Mouse (Mus musculus) lung, postnatal 0 days (tissue): Measurements from ENCODE around the gene 2010111I01Rik. TPM values are rescaled to one million over a fixed set of nuclear protein-coding genes. Genes with fewer than 3 reads are reported as not detected.
"Not testable (repeated sequence)": the region's sequence is repeated elsewhere in the genome, so short reads cannot be mapped to it uniquely, and the experiment has no call there.

Experiments
- ATAC-seq: fragments of 200-750 bp; cut with Nextera tagmentation; 2 replicates; pipeline ENCODE4 v1.8.0; 2017; ENCODE audit warnings: moderate library complexity
- DNase-seq: peaks from one replicate; pipeline ENCODE4 v3.0.0-alpha.2; 2016; ENCODE audit warnings: low spot score
- H3K27ac ChIP-seq: fragments of 300-500 bp; sonication (generic); 2 replicates; pipeline ENCODE4 v1.5.1; 2014; ENCODE audit warnings: antibody characterized with exemption, mild to moderate bottlenecking, low read length, mixed read lengths
- H3K27me3 ChIP-seq: fragments of 300-500 bp; sonication (generic); replicated peaks from 2 replicates; pipeline ENCODE4 v1.6.1; 2014; ENCODE audit warnings: low read length, mixed read lengths; ENCODE audit not compliant: insufficient read depth
- H3K36me3 ChIP-seq: fragments of 300-500 bp; sonication (generic); 2 replicates; pipeline ENCODE4 v1.6.1; 2014; ENCODE audit warnings: low read length, mixed read lengths; ENCODE audit not compliant: insufficient read depth
- H3K4me1 ChIP-seq: fragments of 300-500 bp; sonication (generic); 2 replicates; pipeline ENCODE4 v1.6.1; 2014; ENCODE audit warnings: antibody characterized with exemption, low read depth, low read length, mixed read lengths; ENCODE audit not compliant: insufficient read depth
- H3K4me2 ChIP-seq: fragments of 300-500 bp; sonication (generic); replicated peaks from 2 replicates; pipeline ENCODE4 v1.6.1; 2014; ENCODE audit warnings: low read depth, mild to moderate bottlenecking, low read length, moderate library complexity, mixed read lengths
- H3K4me3 ChIP-seq: fragments of 300-500 bp; sonication (generic); 2 replicates; pipeline ENCODE4 v1.5.1; 2014; ENCODE audit warnings: low read depth, low read length
- H3K9ac ChIP-seq: fragments of 300-500 bp; sonication (generic); replicated peaks from 2 replicates; pipeline ENCODE4 v1.6.1; 2014; ENCODE audit warnings: low read depth, mild to moderate bottlenecking
- H3K9me3 ChIP-seq: fragments of 300-500 bp; sonication (generic); 2 replicates; pipeline ENCODE4 v1.6.1; 2016; ENCODE audit warnings: low read length, mixed read lengths
- CTCF ChIP-seq: IDR thresholded peaks from 2 replicates; pipeline ENCODE4 v1.5.1; 2016; ENCODE audit warnings: antibody characterized with exemption, mild to moderate bottlenecking
- EP300 ChIP-seq: IDR thresholded peaks from 2 replicates; pipeline ENCODE4 v1.6.1; 2016; ENCODE audit warnings: antibody characterized with exemption, mild to moderate bottlenecking, control low read depth
- WGBS: fragments of 180-500 bp; shearing (Covaris S2); extraction: QIAGEN DNeasy Blood & Tissue Kit; methylation state at CpG from one replicate; pipeline ENCODE4 v1.1.7; 2014; 5-methylcytosine and 5-hydroxymethylcytosine counted together
- polyA plus RNA-seq: library from polyadenylated mRNA; unstranded; fragments of >200 nt; fragmentation: Nextera tagmentation; extraction: Ambion mirVana; gene quantifications from 2 replicates; pipeline ENCODE4 v1.2.1, GENCODE M21; 2015

2010111I01Rik gene
- polyA plus RNA-seq, 1 experiment from 2014 or later: 130 TPM

DNA sequence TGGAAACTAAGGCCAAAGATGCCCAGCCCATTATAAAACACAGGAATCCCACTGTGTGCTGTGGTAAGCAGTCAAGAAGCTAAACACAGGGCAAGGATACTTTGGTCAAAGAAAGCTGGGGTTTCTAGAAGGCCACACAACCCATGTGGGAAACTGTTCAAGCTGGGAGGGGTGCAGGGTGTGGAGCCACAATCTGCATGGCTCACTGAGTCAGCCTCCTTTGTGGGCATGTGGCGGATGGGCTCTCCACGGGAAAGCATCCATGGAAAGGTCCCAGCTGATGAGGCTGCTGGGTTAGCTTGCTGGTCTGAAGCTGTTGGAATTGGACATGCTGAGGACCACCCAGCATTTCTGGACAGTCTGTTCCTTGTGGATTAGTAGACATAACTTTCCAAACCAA, 378.1 kb downstream of the 2010111I01Rik start:
- no peak overlapping the region for H3K4me3 ChIP-seq
- WGBS: 94% methylated on average over 2 of the region's 2 CpGs
- no peak for DNase-seq
- no peaks in the 10 kb centered on the region for H3K27me3 ChIP-seq
- peak; percentile 32; the same call in 1 of the 2 replicates for ATAC-seq
- no peak overlapping the region for H3K9ac ChIP-seq
- no peak overlapping the region for H3K4me2 ChIP-seq
- no peaks in the 10 kb centered on the region for H3K9me3 ChIP-seq
- TF ChIP-seq EP300 (no peak), CTCF (no peak)
- H3K4me1 ChIP-seq: no peaks in the 10 kb centered on the region
- no peak overlapping the region for H3K27ac ChIP-seq
- no peaks in the 10 kb centered on the region for H3K36me3 ChIP-seq

DNA sequence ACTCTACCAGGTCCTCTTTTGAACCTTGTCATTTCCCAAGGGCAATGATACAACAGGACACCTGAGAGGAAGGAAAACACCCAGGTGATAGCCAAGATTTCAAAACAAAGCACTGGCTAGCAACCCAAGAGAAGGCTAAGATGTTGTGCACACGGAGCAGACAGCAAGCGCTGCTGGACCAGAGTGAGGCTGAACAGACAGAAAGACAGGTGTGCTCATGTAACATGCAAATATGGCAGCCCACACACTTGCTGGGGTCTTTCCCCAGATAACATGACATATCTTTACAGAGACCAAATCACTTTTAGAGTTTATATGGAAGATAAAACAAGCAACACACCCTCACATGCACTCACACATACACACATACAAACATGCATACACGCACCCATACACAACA, 379.8 kb downstream of the 2010111I01Rik start:
- H3K27ac ChIP-seq: no peak overlapping the region
- no peak overlapping the region for H3K9ac ChIP-seq
- DNase-seq: no peak
- H3K9me3 ChIP-seq: no peaks in the 10 kb centered on the region
- H3K4me3 ChIP-seq: no peak overlapping the region
- H3K27me3 ChIP-seq: no peaks in the 10 kb centered on the region
- ATAC-seq: no peak
- TF ChIP-seq CTCF: no peak
- TF ChIP-seq EP300: no peak
- no peaks in the 10 kb centered on the region for H3K4me1 ChIP-seq
- no peak overlapping the region for H3K4me2 ChIP-seq
- H3K36me3 ChIP-seq: no peaks in the 10 kb centered on the region
- WGBS: 98% methylated on average over 3 of the region's 3 CpGs

DNA sequence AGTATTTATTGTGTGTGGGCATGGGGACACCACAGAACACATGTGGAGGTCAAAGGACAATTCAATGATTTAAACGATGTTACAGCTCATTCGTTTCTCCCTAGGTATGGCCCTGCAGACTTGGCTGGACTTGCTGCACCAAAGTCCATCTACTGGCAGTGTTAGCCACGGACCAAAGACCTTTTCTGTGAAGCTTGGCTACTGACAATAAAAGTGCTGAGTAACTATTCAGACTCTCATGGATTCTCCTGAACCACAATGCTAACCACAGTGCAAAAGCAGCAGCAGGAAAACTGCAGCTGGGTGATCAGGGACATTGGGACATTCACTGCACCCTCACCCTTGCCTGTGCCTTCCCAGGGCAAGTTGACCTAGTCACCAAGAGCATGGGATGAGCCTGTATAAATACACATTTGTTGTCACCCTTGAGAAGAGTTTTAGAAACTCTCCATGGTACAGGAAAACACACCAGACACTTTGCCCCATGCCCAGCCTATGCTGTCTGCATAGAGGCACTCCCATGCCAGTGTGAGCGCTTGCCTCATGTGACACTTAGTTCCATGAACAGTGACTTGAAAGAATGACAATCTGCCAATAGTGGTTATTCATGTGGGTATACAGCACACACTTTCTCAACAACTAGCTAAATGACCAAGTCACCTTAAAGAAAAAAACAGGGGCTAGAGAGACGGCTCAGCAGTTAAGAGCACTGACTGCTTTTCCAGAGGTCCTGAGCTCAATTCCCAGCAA, 381.0 kb downstream of the 2010111I01Rik start:
- no peaks in the 10 kb centered on the region for H3K27me3 ChIP-seq
- no peak overlapping the region for H3K9ac ChIP-seq
- H3K9me3 ChIP-seq: no peaks in the 10 kb centered on the region
- TF ChIP-seq CTCF (no peak), EP300 (no peak)
- H3K36me3 ChIP-seq: no peaks in the 10 kb centered on the region
- no peaks in the 10 kb centered on the region for H3K4me1 ChIP-seq
- H3K27ac ChIP-seq: no peak overlapping the region
- no peak overlapping the region for H3K4me3 ChIP-seq
- no peak for ATAC-seq
- WGBS: 80% methylated on average over 5 of the region's 5 CpGs
- DNase-seq: no peak
- no peak overlapping the region for H3K4me2 ChIP-seq

DNA sequence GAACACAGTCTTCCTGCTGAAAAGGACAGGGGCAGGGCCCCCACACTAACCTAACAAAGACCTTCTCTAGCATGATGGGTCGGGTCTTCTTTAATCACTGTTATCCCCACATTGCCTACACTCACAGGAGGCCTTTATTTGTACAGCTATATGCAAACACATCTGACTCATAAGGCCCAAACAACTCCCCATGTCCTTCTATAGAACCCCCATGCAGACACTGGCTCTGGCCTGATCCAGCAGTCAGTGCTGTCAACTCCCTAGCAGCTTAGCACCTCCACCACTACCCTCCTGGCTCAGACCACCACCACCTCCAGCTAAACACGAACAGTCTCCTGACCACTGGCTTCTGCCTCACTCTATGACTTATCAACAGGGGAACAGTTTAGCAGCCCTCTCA, 382.9 kb downstream of the 2010111I01Rik start:
- Histone ChIP-seq H3K27ac (no peak overlapping the region), H3K27me3 (no peaks in the 10 kb centered on the region), H3K4me1 (no peaks in the 10 kb centered on the region), H3K9ac (no peak overlapping the region), H3K36me3 (no peaks in the 10 kb centered on the region), H3K4me3 (no peak overlapping the region), H3K9me3 (no peaks in the 10 kb centered on the region), H3K4me2 (no peak overlapping the region)
- no peak for TF ChIP-seq CTCF
- TF ChIP-seq EP300: no peak
- DNase-seq (no peak), ATAC-seq (no peak; the same call in 1 of the 2 replicates)
- WGBS: 66% methylated on average over 2 of the region's 2 CpGs

DNA sequence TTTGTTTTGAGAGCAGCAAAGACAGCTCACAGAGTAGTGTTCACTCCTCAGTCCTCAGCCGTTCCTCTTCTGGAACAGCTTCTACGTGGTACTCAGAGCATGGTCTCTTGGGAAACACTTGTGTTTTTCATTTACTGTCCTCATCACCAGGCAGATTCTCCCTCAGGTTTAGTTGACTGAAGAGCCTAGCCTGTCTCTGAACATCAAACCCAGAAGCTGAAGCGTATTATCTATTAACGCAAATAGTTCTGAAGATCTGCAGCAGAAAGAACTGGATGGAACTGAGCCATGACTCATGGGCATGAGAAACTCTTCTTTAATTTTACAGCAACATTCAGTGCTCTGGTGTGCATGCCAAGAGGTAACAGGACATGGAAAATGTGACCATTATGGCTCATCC, 385.4 kb downstream of the 2010111I01Rik start:
- Histone ChIP-seq H3K4me2 (no peak overlapping the region), H3K27ac (no peak overlapping the region), H3K4me1 (no peaks in the 10 kb centered on the region), H3K27me3 (no peaks in the 10 kb centered on the region), H3K36me3 (no peaks in the 10 kb centered on the region), H3K4me3 (no peak overlapping the region), H3K9me3 (no peaks in the 10 kb centered on the region), H3K9ac (no peak overlapping the region)
- WGBS: 78% methylated on average over 4 of the region's 4 CpGs
- ATAC-seq: no peak
- TF ChIP-seq CTCF (no peak), EP300 (no peak)
- no peak for DNase-seq

DNA sequence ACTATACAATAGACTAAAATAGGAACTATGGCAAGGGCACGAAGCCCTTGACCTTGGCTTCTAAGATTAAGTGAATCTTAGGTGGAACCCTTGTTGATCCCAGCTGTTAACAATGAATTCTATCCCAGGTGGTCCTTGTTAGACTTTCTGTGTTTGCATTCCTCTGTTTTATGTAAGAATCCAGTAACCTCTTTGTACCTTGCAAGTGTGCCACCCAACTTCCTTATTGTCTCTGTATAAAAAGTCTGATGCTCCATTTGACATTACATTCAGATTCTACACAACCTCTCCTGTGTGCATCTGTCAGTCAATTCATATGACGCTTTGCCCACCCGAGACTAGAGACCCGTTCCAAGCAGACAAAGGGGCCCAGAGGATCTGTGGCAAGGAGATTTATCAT, 388.6 kb downstream of the 2010111I01Rik start:
- ATAC-seq, H3K4me2 ChIP-seq, H3K27ac ChIP-seq, H3K27me3 ChIP-seq, H3K4me1 ChIP-seq, H3K9ac ChIP-seq, H3K4me3 ChIP-seq, DNase-seq, H3K36me3 ChIP-seq, H3K9me3 ChIP-seq: not testable (repeated sequence)
- WGBS: 78% methylated on average over 4 of the region's 4 CpGs
